Mouse (Mus musculus) liver, embryonic 13.5 days (tissue): ENCODE results near the gene Il2ra. TPM values are rescaled to one million over a fixed set of nuclear protein-coding genes. Genes with fewer than 3 reads are reported as not detected.
A peak's percentile ranks its signal among the peaks of the same experiment; 100 is the strongest.
"Not testable (repeated sequence)": the region's sequence is repeated elsewhere in the genome, so short reads cannot be mapped to it uniquely, and the experiment has no call there.

Experiments used
- ATAC-seq: fragments of 200-750 bp; cut with Nextera tagmentation; 2 replicates; pipeline ENCODE4 v1.8.0; 2017; ENCODE audit warnings: low read depth, mild to moderate bottlenecking, moderate number of reproducible peaks, moderate library complexity
- DNase-seq: peaks from one replicate; pipeline ENCODE4 v3.0.0; 2022
- H3K27ac ChIP-seq: fragments of 300-500 bp; sonication (generic); 2 replicates; pipeline ENCODE4 v1.5.1; 2015; ENCODE audit warnings: moderate library complexity, mild to moderate bottlenecking, inconsistent platforms
- H3K27me3 ChIP-seq: fragments of 300-500 bp; sonication (generic); 2 replicates; pipeline ENCODE4 v1.6.1; 2015; ENCODE audit warnings: mild to moderate bottlenecking, inconsistent platforms
- H3K36me3 ChIP-seq: fragments of 300-500 bp; sonication (generic); 2 replicates; pipeline ENCODE4 v1.6.1; 2015; ENCODE audit warnings: mild to moderate bottlenecking, inconsistent platforms
- H3K4me1 ChIP-seq: fragments of 300-500 bp; sonication (generic); replicated peaks from 2 replicates; pipeline ENCODE4 v1.6.1; 2015; ENCODE audit warnings: inconsistent platforms
- H3K4me2 ChIP-seq: fragments of 300-500 bp; sonication (generic); 2 replicates; pipeline ENCODE4 v1.6.1; 2015; ENCODE audit warnings: inconsistent platforms, mild to moderate bottlenecking, moderate library complexity
- H3K4me3 ChIP-seq: fragments of 300-500 bp; sonication (generic); replicated peaks from 2 replicates; pipeline ENCODE4 v1.5.1; 2015; ENCODE audit warnings: mild to moderate bottlenecking, inconsistent platforms
- H3K9ac ChIP-seq: fragments of 300-500 bp; sonication (generic); 2 replicates; pipeline ENCODE4 v1.6.1; 2015; ENCODE audit warnings: mild to moderate bottlenecking, inconsistent platforms
- H3K9me3 ChIP-seq: fragments of 300-500 bp; sonication (generic); replicated peaks from 2 replicates; pipeline ENCODE4 v1.6.1; 2016; ENCODE audit warnings: inconsistent platforms
- whole genome bisulfite sequencing: fragments of 180-500 bp; shearing (Covaris S2); methylation state at CpG from one replicate; pipeline ENCODE4 v1.1.7; 2015; ENCODE audit not compliant: insufficient replicate concordance; 5-methylcytosine and 5-hydroxymethylcytosine counted together
- polyA plus RNA-seq: library from polyadenylated mRNA; unstranded; fragments of >200 nt; fragmentation: Nextera tagmentation; extraction: Ambion mirVana; gene quantifications from 2 replicates; pipeline ENCODE4 v1.2.1, GENCODE M21; 2015

Il2ra gene
- polyA plus RNA-seq: not detected in 2 replicates

GRCm38 (mm10) chr2:11642451-11642941 is at the start of gene Il2ra:
Gene Il2ra, plus strand, starts transcription at chr2:11642807.
- Histone ChIP-seq H3K9me3 (no peaks in the 10 kb centered on the region), H3K27ac (no peak within 1 kb of the TSS)
- WGBS: 79% methylated on average over 3 of the region's 3 CpGs

GRCm38 (mm10) chr2:11596690-11597089 is 45.9 kb upstream of the Il2ra start:
- no peak for ATAC-seq

More at GRCm38 (mm10) chr2:11642451-11642941, at the start of gene Il2ra:
- Histone ChIP-seq H3K4me3 (no peak within 1 kb of the TSS), H3K36me3 (no peaks in the 10 kb centered on the region), H3K4me2 (no peak within 1 kb of the TSS), H3K4me1 (no peaks in the 10 kb centered on the region), H3K27me3 (no peaks in the 10 kb centered on the region), H3K9ac (no peak within 1 kb of the TSS)
- DNase-seq (no peak), ATAC-seq (no peak)

GRCm38 (mm10) chr2:11597906-11598305 is 44.7 kb upstream of the Il2ra start:
- Histone ChIP-seq H3K9ac (no peak overlapping the region), H3K4me2 (no peak overlapping the region), H3K9me3 (no peaks in the 10 kb centered on the region), H3K4me3 (no peak overlapping the region), H3K27me3 (no peaks in the 10 kb centered on the region), H3K27ac (no peak overlapping the region), H3K4me1 (peaks cover 20% of the 10 kb centered on the region), H3K36me3 (peaks cover 70% of the 10 kb centered on the region)
- WGBS: 88% methylated on average over 7 of the region's 7 CpGs
- ATAC-seq (no peak), DNase-seq (no peak)

More at GRCm38 (mm10) chr2:11596690-11597089, 45.9 kb upstream of the Il2ra start:
- no peak overlapping the region for H3K4me3 ChIP-seq
- H3K27me3 ChIP-seq: no peaks in the 10 kb centered on the region
- H3K9ac ChIP-seq: no peak overlapping the region
- H3K4me1 ChIP-seq: peaks cover 12% of the 10 kb centered on the region
- no peak overlapping the region for H3K4me2 ChIP-seq
- DNase-seq: no peak
- 73% methylated on average over 2 of the region's 2 CpGs for WGBS
- no peaks in the 10 kb centered on the region for H3K9me3 ChIP-seq
- no peak overlapping the region for H3K27ac ChIP-seq
- peaks cover 82% of the 10 kb centered on the region for H3K36me3 ChIP-seq

- H3K4me2 ChIP-seq: peak overlapping the region; percentile 87
- no peak overlapping the region for H3K27ac ChIP-seq
- H3K36me3 ChIP-seq: peaks cover 40% of the 10 kb centered on the region
- no peak for ATAC-seq
- peaks cover 20% of the 10 kb centered on the region for H3K4me1 ChIP-seq
- no peak for DNase-seq
- H3K27me3 ChIP-seq: no peaks in the 10 kb centered on the region
- H3K9me3 ChIP-seq: no peaks in the 10 kb centered on the region
- peak overlapping the region; percentile 93 for H3K4me3 ChIP-seq
- H3K9ac ChIP-seq: peak overlapping the region; percentile 91
- WGBS: 63% methylated on average over 6 of the region's 6 CpGs
Observed at GRCm38 (mm10) chr2:11601795-11602194, 40.8 kb upstream of the Il2ra start.

GRCm38 (mm10) chr2:11602506-11603489 is 39.8 kb upstream of the Il2ra start:
- H3K4me1 ChIP-seq: peaks cover 20% of the 10 kb centered on the region
- peak overlapping the region; percentile 44 for H3K27ac ChIP-seq
- no peaks in the 10 kb centered on the region for H3K9me3 ChIP-seq
- H3K9ac ChIP-seq: peak overlapping the region; percentile 91
- under 1% methylated on average over 71 of the region's 78 CpGs for WGBS
- peak overlapping the region; percentile 93 for H3K4me3 ChIP-seq
- DNase-seq (peak; percentile 90), ATAC-seq (peak; percentile 98)
- H3K4me2 ChIP-seq: peak overlapping the region; percentile 87
- H3K36me3 ChIP-seq: peaks cover 30% of the 10 kb centered on the region
- H3K27me3 ChIP-seq: no peaks in the 10 kb centered on the region

GRCm38 (mm10) chr2:11604053-11604452 is 38.6 kb upstream of the Il2ra start, which contains the start of gene Rbm17:
Gene Rbm17, minus strand, starts transcription at chr2:11604153.
- DNase-seq (no peak), ATAC-seq (no peak)
- Histone ChIP-seq H3K9me3 (no peaks in the 10 kb centered on the region), H3K27me3 (no peaks in the 10 kb centered on the region), H3K27ac (peak within 1 kb of the TSS; percentile 44), H3K4me2 (peak within 1 kb of the TSS; percentile 87), H3K4me3 (peak within 1 kb of the TSS; percentile 93), H3K4me1 (peaks cover 20% of the 10 kb centered on the region), H3K36me3 (peaks cover 18% of the 10 kb centered on the region), H3K9ac (peak within 1 kb of the TSS; percentile 91)
- 56% methylated on average over 5 of the region's 5 CpGs for WGBS

GRCm38 (mm10) chr2:11604911-11605310 is 37.7 kb upstream of the Il2ra start:
- no peaks in the 10 kb centered on the region for H3K9me3 ChIP-seq
- H3K36me3 ChIP-seq: peaks cover 11% of the 10 kb centered on the region
- no peak overlapping the region for H3K9ac ChIP-seq
- DNase-seq (no peak), ATAC-seq (no peak)
- no peak overlapping the region for H3K4me2 ChIP-seq
- H3K4me3 ChIP-seq: no peak overlapping the region
- no peaks in the 10 kb centered on the region for H3K27me3 ChIP-seq
- peaks cover 20% of the 10 kb centered on the region for H3K4me1 ChIP-seq
- no peak overlapping the region for H3K27ac ChIP-seq

- H3K36me3 ChIP-seq, DNase-seq, H3K9ac ChIP-seq, H3K27me3 ChIP-seq, H3K4me3 ChIP-seq, H3K27ac ChIP-seq, H3K4me2 ChIP-seq, H3K9me3 ChIP-seq, H3K4me1 ChIP-seq, ATAC-seq: not testable (repeated sequence)
- 59% methylated on average over 4 of the region's 4 CpGs for WGBS
Observed at GRCm38 (mm10) chr2:11606718-11607117, 35.9 kb upstream of the Il2ra start.

- WGBS: 67% methylated on average over 6 of the region's 6 CpGs
- H3K27ac ChIP-seq, H3K27me3 ChIP-seq, H3K4me3 ChIP-seq, H3K4me1 ChIP-seq, H3K4me2 ChIP-seq, H3K36me3 ChIP-seq, ATAC-seq, H3K9me3 ChIP-seq, H3K9ac ChIP-seq, DNase-seq: not testable (repeated sequence)
Observed at GRCm38 (mm10) chr2:11612939-11613338, 29.7 kb upstream of the Il2ra start.

GRCm38 (mm10) chr2:11616846-11617245 is 25.8 kb upstream of the Il2ra start:
- Histone ChIP-seq H3K4me2 (no peak overlapping the region), H3K27me3 (no peaks in the 10 kb centered on the region), H3K36me3 (no peaks in the 10 kb centered on the region), H3K27ac (no peak overlapping the region), H3K4me1 (no peaks in the 10 kb centered on the region), H3K4me3 (no peak overlapping the region), H3K9me3 (no peaks in the 10 kb centered on the region), H3K9ac (no peak overlapping the region)
- no peak for ATAC-seq
- 66% methylated on average over 9 of the region's 9 CpGs for WGBS
- DNase-seq: no peak

GRCm38 (mm10) chr2:11619598-11619997 is 23.0 kb upstream of the Il2ra start:
- DNase-seq: no peak
- ATAC-seq: no peak
- WGBS: 53% methylated on average over 2 of the region's 2 CpGs
- no peak overlapping the region for H3K4me3 ChIP-seq
- no peak overlapping the region for H3K27ac ChIP-seq
- no peaks in the 10 kb centered on the region for H3K4me1 ChIP-seq
- no peaks in the 10 kb centered on the region for H3K9me3 ChIP-seq
- H3K9ac ChIP-seq: no peak overlapping the region
- no peaks in the 10 kb centered on the region for H3K27me3 ChIP-seq
- no peak overlapping the region for H3K4me2 ChIP-seq
- no peaks in the 10 kb centered on the region for H3K36me3 ChIP-seq
